ENCODE assay signal across 13 mouse cellular contexts in the genomic region with DNA sequence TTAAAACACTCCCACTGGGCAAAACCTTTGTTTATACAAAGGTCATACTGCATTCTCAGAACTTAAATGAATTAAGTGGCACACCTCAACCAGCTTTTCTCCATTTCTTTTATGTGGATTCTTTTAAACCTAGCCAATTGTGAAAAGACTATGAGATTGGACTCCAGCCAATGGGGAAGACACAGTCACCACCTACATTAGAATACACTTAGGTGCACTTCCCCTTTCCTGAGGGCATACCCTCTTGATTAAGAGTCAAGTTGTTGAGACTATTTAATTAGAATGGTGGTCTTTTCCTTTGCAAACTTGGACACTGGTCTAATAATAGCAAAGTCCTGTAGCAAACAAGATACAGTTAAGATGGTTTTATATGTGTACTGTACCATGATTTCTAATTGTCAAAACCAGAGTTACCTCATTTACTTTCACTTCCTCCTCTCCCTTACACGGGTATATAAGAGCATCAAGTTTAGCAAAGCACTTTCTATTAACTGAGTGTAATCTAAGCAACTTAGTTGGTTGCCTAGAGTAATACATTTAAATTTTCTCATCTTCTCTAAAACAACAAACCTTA. TPM values are rescaled to one million over a fixed set of nuclear protein-coding genes. Genes with fewer than 3 reads are reported as not detected.
DNase-seq lines count a peak whose midpoint lies in the region; ATAC-seq lines count a peak whose summit lies in the region.
"Had no signal": no experiment of that assay in that cellular context is flagged by ENCODE, and none has a peak within 500 bp of the region (broad histone marks: within the 10 kb centered on the region; RNA-seq: fewer than 3 reads in every experiment).

No protein-coding gene starts in this region.

- ATAC-seq in activated CD4-positive, CD25-positive, alpha-beta regulatory T cell, adult 4 months = peak; percentile 66
- peak; percentile 60 for ATAC-seq in megakaryocyte progenitor cell, adult 5-6 weeks (replicated peaks; ENCODE audit: poor library complexity)

- intact Hi-C loops in heart, postnatal 36 days (cut with DNase I) = no loop called here

- peak; percentile 6 for DNase-seq in 3T3-L1 (ENCODE audit: low read depth, low spot score)
- DNase-seq in B cell, adult 2 months = peak; percentile 38 to 45
- no peak for DNase-seq in heart, postnatal 36 days
- no peak for DNase-seq in heart, adult 11 months
- DNase-seq in thymus, postnatal 14 days = no peak
- DNase-seq: cerebellum, adult 9-10 months; heart, postnatal 4 days; kidney, adult 9 months; liver; lung, embryonic 14.5 days; right cerebral cortex, postnatal 25 days had no signal

RNA-seq across cellular contexts. Expression of gene Hdgfl3, which starts 12.8 kb away (rescaled TPM):
- 10 to 100 TPM in 1 of 2 experiments, 1 to 10 TPM in 1; 7.9 to 10.2 TPM for polyA plus RNA-seq in activated CD4-positive, CD25-positive, alpha-beta regulatory T cell, adult 4 months (2017; shearing (Covaris generic))
- 0.37 and 1.6 TPM in 2 replicates for total RNA-seq in megakaryocyte progenitor cell, adult 5-6 weeks (2015)
- total RNA-seq in megakaryocyte progenitor cell, adult 5-6 weeks (2017) = 0.87 and 1.5 TPM in 2 replicates
- total RNA-seq in heart, postnatal 36 days (2021) = 1 to 10 TPM; 6.7 to 9.0 TPM

Comparison
In these comparisons a context has a peak if more than half of its experiments do, and no peak if none do; other contexts are left out.
1. DNase-seq: peak in 3T3-L1 (single experiment) and B cell, adult 2 months (2 of 2); none in heart, postnatal 36 days (0 of 2), heart, adult 11 months (single experiment) and thymus, postnatal 14 days (single experiment).